In genomic region chr9:78117690-78118089, GRCm38 (mm10) we compare ENCODE assay signal across 1 mouse cellular context.
TF ChIP-seq lines count a peak whose summit lies in the region.

No protein-coding gene starts in this region.

TF ChIP-seq in MEL, 35 proteins besides CTCF, POLR2A, EP300 and RAD21 (continued from another document):
- TF ChIP-seq MAZ (IDR thresholded peaks at IDR 0.05; ENCODE audit: low read depth, low read length) (no peak), TCF12 (IDR thresholded peaks at IDR 0.05; ENCODE audit: low read depth, low read length) (peak; percentile 75)
TF ChIP-seq in MEL: peak in this region for 10.
